In genomic region chr11:11973366-11974014, GRCm38 (mm10) we compare ENCODE assay signal across 8 mouse cellular contexts.
A peak's percentile ranks its signal among the peaks of the same experiment; 100 is the strongest.
DNase-seq lines count a peak whose midpoint lies in the region; ATAC-seq and TF ChIP-seq lines count a peak whose summit lies in the region.

No protein-coding gene starts in this region.

- H3K4me3 ChIP-seq in embryonic facial prominence, embryonic 10.5 days = no peak overlapping the region
- no peak overlapping the region for H3K4me3 ChIP-seq in midbrain, embryonic 12.5 days
- H3K4me3 ChIP-seq in spleen, adult 2 months (ENCODE audit: extremely low read depth, insufficient read depth, insufficient read length) = no peak overlapping the region

- H3K9me3 ChIP-seq in embryonic facial prominence, embryonic 10.5 days = no peaks in the 10 kb centered on the region
- no peaks in the 10 kb centered on the region for H3K9me3 ChIP-seq in midbrain, embryonic 12.5 days

- no peak overlapping the region for H3K9ac ChIP-seq in midbrain, embryonic 12.5 days (replicated peaks)

- WGBS in embryonic facial prominence, embryonic 10.5 days = 49% methylated on average over 8 of the region's 8 CpGs
- WGBS in midbrain, embryonic 12.5 days = 44% methylated on average over 8 of the region's 8 CpGs
- WGBS in spleen, adult 2 months = 26% methylated on average over 8 of the region's 8 CpGs

- peak overlapping the region; percentile 15 for H3K27ac ChIP-seq in embryonic facial prominence, embryonic 10.5 days (replicated peaks)
- H3K27ac ChIP-seq in midbrain, embryonic 12.5 days (replicated peaks) = no peak overlapping the region
- no peak overlapping the region for H3K27ac ChIP-seq in spleen, adult 2 months (ENCODE audit: insufficient read depth, low read length)

- H3K4me1 ChIP-seq in embryonic facial prominence, embryonic 10.5 days = peaks cover 15% of the 10 kb centered on the region
- H3K4me1 ChIP-seq in midbrain, embryonic 12.5 days = no peaks in the 10 kb centered on the region
- H3K4me1 ChIP-seq in spleen, adult 2 months (ENCODE audit: control insufficient read depth, insufficient read depth, insufficient read length) = no peaks in the 10 kb centered on the region

- peaks cover 69% of the 10 kb centered on the region for H3K36me3 ChIP-seq in embryonic facial prominence, embryonic 10.5 days (replicated peaks)
- H3K36me3 ChIP-seq in midbrain, embryonic 12.5 days = peaks cover 20% of the 10 kb centered on the region
- no peaks in the 10 kb centered on the region for H3K36me3 ChIP-seq in spleen, adult 2 months (ENCODE audit: control insufficient read depth, insufficient read depth, low read length)

- TF ChIP-seq POLR2A in spleen, adult 2 months (IDR thresholded peaks at IDR 0.05; ENCODE audit: low read depth, low read length) = no peak

- no peak overlapping the region for H3K4me2 ChIP-seq in midbrain, embryonic 12.5 days (replicated peaks)

- intact Hi-C loops in left cerebral cortex, postnatal 4 days (cut with DNase I) = loop anchor here (2.0 kb wide), 1 partner anchor 153 kb away; no protein-coding TSS in a partner anchor

- H3K27me3 ChIP-seq in embryonic facial prominence, embryonic 10.5 days (replicated peaks; ENCODE audit: low read depth, poor library complexity, severe bottlenecking) = no peaks in the 10 kb centered on the region
- no peaks in the 10 kb centered on the region for H3K27me3 ChIP-seq in midbrain, embryonic 12.5 days
- H3K27me3 ChIP-seq in spleen, adult 2 months (ENCODE audit: control insufficient read depth, insufficient read depth, low read length) = no peaks in the 10 kb centered on the region

- TF ChIP-seq CTCF in spleen, adult 2 months (IDR thresholded peaks at IDR 0.05; ENCODE audit: extremely low read depth, insufficient read depth, insufficient read length, insufficient replicate concordance) = peak; percentile 77; the same call in 1 of the 2 replicates

- peak; percentile 84 for ATAC-seq in midbrain, embryonic 12.5 days (ENCODE audit: low FRiP score, low read depth)

- peak; percentile 96 for DNase-seq in 3T3-L1 (ENCODE audit: low read depth, low spot score)
- DNase-seq in adrenal gland, postnatal 10 days = peak; percentile 82
- peak; percentile 85 for DNase-seq in embryonic facial prominence, embryonic 10.5 days (ENCODE audit: low spot score)
- peak; percentile 83 to 86 for DNase-seq in heart, adult 18-20 months
- peak; percentile 64 for DNase-seq in kidney, adult 11 months
- DNase-seq in left cerebral cortex, postnatal 4 days = peak; percentile 76
- peak; percentile 18 to 48 for DNase-seq in spleen, adult 2 months (ENCODE audit: low read depth in 1 of 2, low spot score in 2 of 2)

Comparison
In these comparisons a context has a peak if more than half of its experiments do, and no peak if none do; other contexts are left out.
1. DNase-seq: peak in every context shown above with its lines; median percentile 96 in 3T3-L1; 85 in embryonic facial prominence, embryonic 10.5 days; 84 in heart, adult 18-20 months; 82 in adrenal gland, postnatal 10 days; 76 in left cerebral cortex, postnatal 4 days; 64 in kidney, adult 11 months; 33 in spleen, adult 2 months.